Mouse (Mus musculus) right cerebral cortex, postnatal 25 days (tissue): Measurements from ENCODE around the gene Rbfox3.
A peak's percentile ranks its signal among the peaks of the same experiment; 100 is the strongest.

Source experiments
- DNase-seq: peaks from one replicate; pipeline ENCODE4 v3.0.0; 2022

The Rbfox3 gene

GRCm38 (mm10) chr11:118467441-118468035 lies 443.9 kb downstream of the Rbfox3 start:
- no peak for DNase-seq

GRCm38 (mm10) chr11:118460280-118460679 lies 451.1 kb downstream of the Rbfox3 start:
- DNase-seq = no peak

GRCm38 (mm10) chr11:118459536-118459935 lies 451.9 kb downstream of the Rbfox3 start:
- no peak for DNase-seq

- no peak for DNase-seq
Measured at GRCm38 (mm10) chr11:118459051-118459450, 452.3 kb downstream of the Rbfox3 start.

- DNase-seq = peak; percentile 66
Measured at GRCm38 (mm10) chr11:118456937-118457336, 454.5 kb downstream of the Rbfox3 start.

GRCm38 (mm10) chr11:118455788-118456187 lies 455.6 kb downstream of the Rbfox3 start:
- no peak for DNase-seq

- DNase-seq = no peak
Measured at GRCm38 (mm10) chr11:118453886-118454671, 457.3 kb downstream of the Rbfox3 start.

GRCm38 (mm10) chr11:118452955-118453354 lies 458.4 kb downstream of the Rbfox3 start:
- DNase-seq = no peak

- no peak for DNase-seq
Measured at GRCm38 (mm10) chr11:118451211-118451610, 460.2 kb downstream of the Rbfox3 start.

- no peak for DNase-seq
Measured at GRCm38 (mm10) chr11:118448385-118448784, 463.0 kb downstream of the Rbfox3 start.

- no peak for DNase-seq
Measured at GRCm38 (mm10) chr11:118447346-118447745, 464.1 kb downstream of the Rbfox3 start.

GRCm38 (mm10) chr11:118445843-118446242 lies 465.6 kb downstream of the Rbfox3 start:
- peak; percentile 62 for DNase-seq

- DNase-seq = no peak
Measured at GRCm38 (mm10) chr11:118443201-118443970, 468.0 kb downstream of the Rbfox3 start.

GRCm38 (mm10) chr11:118442691-118443090 lies 468.7 kb downstream of the Rbfox3 start:
- DNase-seq = no peak
